Mouse (Mus musculus): ENCODE measurements around the gene Hist1h4c.

GRCm38 (mm10) chr13:23685121-23685861 lies 13.0 kb downstream of the Hist1h4c start:
- TF ChIP-seq CTCF (IDR thresholded peaks at IDR 0.05) (no peak), EP300 (IDR thresholded peaks at IDR 0.05) (no peak)

Measured in lung, postnatal 0 days (tissue).